Mouse (Mus musculus) spleen, postnatal 10 days (tissue): ENCODE results near the gene Mobp.
A peak's percentile ranks its signal among the peaks of the same experiment; 100 is the strongest.
"Not testable (repeated sequence)": the region's sequence is repeated elsewhere in the genome, so short reads cannot be mapped to it uniquely, and the experiment has no call there.

Experiments used
- DNase-seq, 2 experiments: peaks; one replicate each; pipeline ENCODE4 v3.0.0; 2021 to 2022; ENCODE audit warnings: low spot score in 2 of 2

The Mobp gene

GRCm38 (mm10) chr9:120149222-120149828 lies at the start of gene Mobp:
Mobp (plus strand) TSS chr9:120149707.
- no peak for DNase-seq

GRCm38 (mm10) chr9:120101165-120101564 lies 48.3 kb upstream of the Mobp start:
- no peak for DNase-seq

GRCm38 (mm10) chr9:120108953-120109352 lies 40.6 kb upstream of the Mobp start:
- DNase-seq, result not testable (repeated sequence)

- DNase-seq, result peak; percentile 95 to 99
Measured at GRCm38 (mm10) chr9:120110211-120111018, 39.1 kb upstream of the Mobp start, which contains the start of gene Slc25a38. Slc25a38 (plus strand) TSS chr9:120110374.

GRCm38 (mm10) chr9:120111156-120111945 lies 38.2 kb upstream of the Mobp start:
- DNase-seq, result no peak

- DNase-seq, result no peak
Measured at GRCm38 (mm10) chr9:120112472-120112871, 37.0 kb upstream of the Mobp start.

GRCm38 (mm10) chr9:120113456-120113855 lies 36.1 kb upstream of the Mobp start:
- DNase-seq, result no peak

- DNase-seq, result peak in 1 of 2 experiments; percentile 36
Measured at GRCm38 (mm10) chr9:120114051-120114788, 35.3 kb upstream of the Mobp start.

GRCm38 (mm10) chr9:120114789-120115151 lies 34.7 kb upstream of the Mobp start:
- DNase-seq, result peak; percentile 42 to 46

- DNase-seq, result peak; percentile 73 to 78
Measured at GRCm38 (mm10) chr9:120115580-120115979, 33.9 kb upstream of the Mobp start.

- peak; percentile 52 to 58 for DNase-seq
Measured at GRCm38 (mm10) chr9:120116184-120116624, 33.3 kb upstream of the Mobp start.

- no peak for DNase-seq
Measured at GRCm38 (mm10) chr9:120118212-120118611, 31.3 kb upstream of the Mobp start.

GRCm38 (mm10) chr9:120120503-120120902 lies 29.0 kb upstream of the Mobp start:
- DNase-seq, result no peak

- DNase-seq, result no peak
Measured at GRCm38 (mm10) chr9:120126868-120127267, 22.6 kb upstream of the Mobp start.

- peak; percentile 84 to 96 for DNase-seq
Measured at GRCm38 (mm10) chr9:120127538-120128251, 21.8 kb upstream of the Mobp start, which contains the start of gene Rpsa. Rpsa (plus strand) TSS chr9:120127689.

- no peak for DNase-seq
Measured at GRCm38 (mm10) chr9:120129276-120129675, 20.2 kb upstream of the Mobp start.

- DNase-seq, result no peak
Measured at GRCm38 (mm10) chr9:120131784-120132288, 17.7 kb upstream of the Mobp start.

- no peak for DNase-seq
Measured at GRCm38 (mm10) chr9:120132980-120133754, 16.3 kb upstream of the Mobp start.

GRCm38 (mm10) chr9:120133755-120134475 lies 15.6 kb upstream of the Mobp start:
- DNase-seq, result no peak
